Mouse (Mus musculus): ENCODE measurements at regions not wholly inside any gene's neighbourhood (a gene's known extent, or its start where the extent isn't known, plus 50 kb on each side); places are given as distances from the start of the nearest gene placed in this dataset.

- DNase-seq (ENCODE audit: low read depth, low spot score) = no peak
Measured at GRCm38 (mm10) chr19:60032667-60033066, 89.2 kb upstream of the Rab11fip2 start.

GRCm38 (mm10) chr19:60030212-60030788 lies 86.8 kb upstream of the Rab11fip2 start:
- no peak for DNase-seq (ENCODE audit: low read depth, low spot score)

GRCm38 (mm10) chr19:60029720-60030119 lies 86.3 kb upstream of the Rab11fip2 start:
- DNase-seq (ENCODE audit: low read depth, low spot score) = no peak

GRCm38 (mm10) chr19:60015614-60016300 lies 72.3 kb upstream of the Rab11fip2 start:
- DNase-seq (ENCODE audit: low read depth, low spot score) = no peak

GRCm38 (mm10) chr19:59995557-59995956 lies 52.1 kb upstream of the Rab11fip2 start:
- DNase-seq (ENCODE audit: low read depth, low spot score) = no peak

All from R1 (cell line).